Mouse (Mus musculus) megakaryocyte-erythroid progenitor cell, adult 5-6 weeks (primary cell): Measurements from ENCODE around the gene Agl. TPM values are rescaled to one million over a fixed set of nuclear protein-coding genes. Genes with fewer than 3 reads are reported as not detected.
"Not testable (repeated sequence)": the region's sequence is repeated elsewhere in the genome, so short reads cannot be mapped to it uniquely, and the experiment has no call there.

ENCODE experiments used
- ATAC-seq: replicated peaks from 2 replicates; pipeline ENCODE4 v1.8.0; 2016; ENCODE audit warnings: mild to moderate bottlenecking, inconsistent platforms; ENCODE audit not compliant: severe bottlenecking, poor library complexity, low FRiP score, low TSS enrichment
- total RNA-seq, 2 experiments: library from RNA; stranded (forward) in 1 of 2; stranded (reverse) in 1 of 2; fragments of 200-1000, 215-1000 nt in 1 of 2; fragments of >200 nt in 1 of 2; fragmentation: Nextera tagmentation in 1 of 2; gene quantifications; 2 replicates each; pipeline ENCODE4 v1.2.3; 2014 to 2017

Gene Agl
- total RNA-seq, 2 experiments from 2014 or later, result 6.2 to 11.3 TPM

DNA sequence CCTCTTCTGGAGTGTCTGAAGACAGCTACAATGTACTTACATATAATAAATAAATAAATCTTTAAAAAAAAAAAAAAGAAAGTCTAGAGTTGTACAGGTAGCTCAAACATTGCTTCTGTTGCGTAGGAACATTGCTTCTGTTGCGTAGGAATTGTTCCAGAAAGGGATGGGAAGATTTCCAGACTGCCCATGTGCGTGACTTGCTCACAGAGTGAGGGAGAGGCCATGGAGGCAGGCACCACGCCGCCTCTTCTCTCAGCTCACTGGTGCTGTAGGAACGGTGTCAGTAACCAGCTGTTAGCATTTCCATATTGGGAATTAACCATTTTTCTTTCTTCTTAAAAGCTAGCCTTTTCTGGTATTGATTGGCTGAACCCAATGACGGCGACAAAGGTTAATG, 55.1 kb downstream of the Agl start:
- no peak for ATAC-seq

DNA sequence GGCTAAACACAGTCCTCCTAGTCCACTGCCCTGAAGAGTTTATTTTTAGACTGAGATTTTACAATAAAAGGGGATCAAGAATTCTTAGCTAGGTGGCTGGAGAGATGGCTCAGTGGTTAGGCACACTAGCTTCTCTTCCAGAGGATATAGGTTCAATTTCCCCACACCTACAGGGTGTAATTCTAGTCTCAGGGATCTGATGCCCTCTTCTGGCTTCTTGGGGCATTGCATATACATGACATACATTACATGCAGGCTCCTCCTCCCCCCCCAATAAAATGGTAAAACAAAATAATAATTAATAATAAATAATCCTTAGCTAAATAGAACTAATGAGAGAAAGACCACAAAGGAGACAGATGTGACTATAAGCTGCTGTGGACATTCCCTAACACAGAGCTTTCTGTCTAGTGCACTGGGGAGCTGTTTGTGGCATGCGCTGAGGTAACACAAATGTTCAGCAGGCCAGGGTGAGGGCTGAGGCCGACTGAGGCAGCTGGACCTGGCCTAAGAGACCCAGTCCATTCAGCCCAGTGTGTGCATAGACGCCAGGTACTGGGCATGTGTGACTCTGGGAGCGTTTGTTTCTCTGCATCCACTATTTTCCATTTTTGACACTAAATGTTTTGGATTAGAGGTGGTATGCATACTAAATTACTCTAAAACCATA, 56.6 kb downstream of the Agl start:
- peak; percentile 90 for ATAC-seq

DNA sequence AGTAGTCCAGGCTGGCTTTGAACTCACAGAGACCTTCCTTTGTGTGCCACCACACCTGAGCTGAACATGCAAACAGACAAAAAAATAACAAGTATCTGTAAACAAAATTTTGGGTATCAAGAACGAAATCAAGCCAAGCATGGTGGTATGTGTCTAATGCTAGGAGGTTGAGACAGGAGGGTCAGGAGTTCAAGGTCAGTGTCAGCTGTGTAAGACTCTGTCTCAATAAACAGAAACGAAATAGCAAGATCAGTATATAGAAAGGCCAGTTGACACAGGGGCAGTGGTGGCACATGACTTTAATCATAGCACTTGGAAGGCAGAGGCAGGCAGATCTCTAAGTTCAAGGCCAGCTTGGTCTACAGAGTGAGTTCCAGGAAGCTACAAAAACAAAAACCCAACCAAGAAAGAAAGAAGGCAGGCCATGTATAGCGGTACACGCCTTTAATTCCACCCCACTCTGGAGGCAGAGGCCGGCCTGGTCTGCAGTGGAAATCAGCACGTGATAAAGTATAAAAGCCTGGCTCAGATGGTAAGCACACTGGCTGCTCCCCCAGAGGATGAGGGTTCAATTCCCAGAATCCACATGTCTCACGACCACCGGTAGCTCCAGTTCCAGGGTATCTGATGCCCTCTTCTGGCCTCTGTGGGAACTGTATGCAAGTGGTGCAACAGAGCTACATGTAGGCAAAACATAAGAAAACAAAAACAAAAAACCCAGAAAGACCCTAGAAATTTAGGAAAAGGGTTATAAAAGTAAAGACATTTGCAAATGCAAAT, 59.4 kb downstream of the Agl start:
- ATAC-seq, result peak; percentile 64

- ATAC-seq, result not testable (repeated sequence)
These were observed 60.3 kb downstream of the Agl start for GRCm38 (mm10) chr3:116747648-116748047.

DNA sequence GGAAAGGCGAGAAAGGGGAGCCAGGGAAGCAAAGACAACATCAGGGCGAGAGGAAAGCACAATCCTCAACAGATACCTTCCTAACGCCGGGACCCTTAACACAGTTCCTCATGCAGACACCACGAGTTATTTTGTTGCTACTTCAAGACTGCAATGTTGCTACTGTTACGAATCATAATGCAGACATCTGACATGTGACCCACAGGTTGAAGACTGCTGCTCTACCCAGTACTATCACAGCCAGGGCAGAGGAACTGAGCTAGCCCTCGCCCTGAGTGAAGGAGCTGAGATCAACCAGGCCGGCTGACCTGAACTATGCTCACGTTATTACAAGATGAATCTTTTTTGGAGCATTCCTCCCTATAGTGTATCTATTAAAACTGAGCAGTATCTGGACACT, 67.0 kb downstream of the Agl start:
- ATAC-seq, result no peak

DNA sequence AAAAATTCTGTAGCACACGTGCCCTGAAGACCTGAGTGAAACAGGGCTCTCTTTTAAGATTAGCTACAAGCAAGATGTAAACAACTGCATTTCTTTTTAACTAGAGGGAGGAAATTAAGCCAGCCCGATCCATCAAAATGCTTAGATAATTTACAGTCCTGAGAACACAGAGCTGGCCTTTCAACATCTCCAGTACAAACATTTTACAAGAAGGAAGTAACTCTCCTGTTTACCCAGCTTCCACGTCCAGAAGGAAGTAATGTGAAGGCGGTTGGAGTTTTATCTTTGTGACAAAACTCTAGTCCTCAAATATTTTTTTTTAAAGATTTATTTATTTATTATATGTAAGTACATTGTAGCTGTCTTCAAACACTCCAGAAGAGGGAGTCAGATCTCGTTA, 67.9 kb downstream of the Agl start:
- no peak for ATAC-seq

DNA sequence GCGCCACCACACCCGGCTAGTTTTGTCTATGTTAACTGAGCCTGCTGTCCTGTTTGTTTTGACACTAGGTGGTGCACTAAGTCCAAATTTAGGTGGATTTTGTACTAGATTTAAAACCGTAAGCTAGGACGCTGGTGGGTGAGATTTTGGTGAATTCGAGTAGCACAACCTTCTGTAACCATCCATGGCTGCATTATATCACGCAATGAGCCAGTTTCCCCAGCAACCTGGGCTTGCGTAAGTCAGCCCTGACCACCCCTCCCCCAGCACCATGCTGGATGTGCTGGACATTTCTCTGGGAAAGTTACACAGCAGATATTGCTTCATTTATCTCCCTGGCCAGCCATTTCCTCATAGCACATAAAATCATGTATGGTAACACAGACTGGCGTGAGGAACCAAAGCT, 70.6 kb downstream of the Agl start:
- ATAC-seq, result peak; percentile 55; the same call in 1 of the 2 replicates

GRCm38 (mm10) chr3:116729483-116730174, 78.3 kb downstream of the Agl start:
- ATAC-seq, result no peak

- peak; percentile 74 for ATAC-seq
These were observed 81.2 kb downstream of the Agl start for GRCm38 (mm10) chr3:116726807-116727206.

- no peak for ATAC-seq
These were observed 84.2 kb downstream of the Agl start for GRCm38 (mm10) chr3:116723496-116724481.

GRCm38 (mm10) chr3:116722980-116723379, 85.0 kb downstream of the Agl start:
- no peak for ATAC-seq

DNA sequence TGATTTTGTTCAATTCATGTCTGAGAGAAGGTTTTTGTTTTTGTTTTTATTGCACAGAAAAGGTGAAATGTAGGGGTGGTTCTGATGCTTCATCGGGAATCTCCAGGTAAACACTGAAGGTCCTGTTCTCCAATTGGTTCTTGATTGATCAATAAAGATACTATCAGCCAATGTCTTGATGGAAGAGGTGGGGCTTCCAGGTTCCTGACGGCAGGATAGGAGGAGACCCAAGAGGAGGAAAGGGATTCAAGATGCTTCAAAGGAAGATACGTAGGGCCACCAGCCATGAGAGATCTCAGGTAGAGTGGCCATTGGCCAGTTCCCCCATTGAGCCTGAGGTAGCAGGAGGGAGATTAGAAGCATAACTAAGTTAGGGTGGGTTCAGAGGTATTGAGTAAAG, 89.0 kb downstream of the Agl start:
- ATAC-seq, result no peak

GRCm38 (mm10) chr3:116713031-116713430, 94.9 kb downstream of the Agl start:
- ATAC-seq, result no peak

DNA sequence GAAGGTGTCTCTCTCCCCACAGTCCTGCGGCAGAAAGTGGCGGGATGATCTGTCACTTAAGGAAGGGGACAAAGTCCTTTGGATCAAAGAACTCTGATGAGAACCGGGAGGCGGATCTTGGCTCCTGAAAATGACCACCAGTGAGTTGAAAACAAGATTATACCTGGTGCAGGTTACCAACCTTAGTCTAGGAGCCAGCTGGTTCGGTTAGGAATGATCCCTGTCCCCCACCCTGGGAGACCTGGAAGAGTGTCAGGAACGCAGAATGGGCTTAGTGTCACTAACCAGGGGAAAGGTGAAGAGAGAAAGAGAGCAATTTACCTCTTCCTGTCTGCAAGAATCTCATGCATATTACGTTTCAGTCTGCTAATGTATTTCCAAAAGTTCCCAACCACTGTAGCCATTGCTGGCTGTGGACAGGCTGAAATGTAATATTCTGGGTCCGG, 95.5 kb downstream of the Agl start, which contains the start of gene Slc35a3:
Gene Slc35a3, minus strand, starts transcription at position 396 of the 446 bp plus-strand sequence.
- 0 out of 2 replicates have a peak, but pooled peaks have one; percentile 9 for ATAC-seq

GRCm38 (mm10) chr3:116711624-116712435, 96.1 kb downstream of the Agl start:
- peak; percentile 85 for ATAC-seq

DNA sequence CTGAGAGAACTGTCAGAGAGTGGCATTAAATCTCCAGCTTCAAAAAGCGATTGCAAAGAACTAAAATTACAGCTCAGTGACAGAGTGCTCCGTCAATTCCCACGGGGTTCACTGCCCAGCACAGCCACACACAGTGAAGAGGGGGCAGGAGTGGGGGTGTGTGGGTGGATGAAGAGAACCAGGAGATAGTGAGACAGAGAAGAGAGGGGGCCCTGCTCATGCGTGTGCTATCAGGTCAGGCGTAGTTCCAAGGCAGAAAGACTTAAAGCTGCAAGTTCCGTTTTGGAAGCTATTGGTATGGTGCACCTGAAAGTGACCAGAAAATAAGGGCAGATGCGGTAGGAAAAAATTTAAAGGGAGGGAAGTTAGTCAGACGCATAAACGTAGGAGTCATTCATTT, 97.0 kb downstream of the Agl start:
- peak; percentile 79 for ATAC-seq

GRCm38 (mm10) chr3:116705637-116706204, 102.2 kb downstream of the Agl start:
- ATAC-seq, result peak; percentile 74

GRCm38 (mm10) chr3:116703835-116704234, 104.1 kb downstream of the Agl start:
- ATAC-seq, result no peak
